Mouse (Mus musculus) CH12.LX (cell line): ENCODE data around the gene Ankib1.

Source experiments
- CTCF ChIP-seq, 2 experiments: IDR thresholded peaks in 1 of 2; conservative IDR thresholded peaks in 1 of 2; 2 replicates each; pipeline ENCODE4 v1.5.1; 2011 to 2012; ENCODE audit warnings: low read depth in 2 of 2, low read length in 2 of 2, improper control_type of control experiment in 1 of 2, inconsistent platforms in 1 of 2, mild to moderate bottlenecking in 1 of 2, moderate library complexity in 1 of 2
- POLR2A ChIP-seq: IDR thresholded peaks from 2 replicates; pipeline ENCODE4 v1.6.1; 2011; ENCODE audit warnings: low read depth, mild to moderate bottlenecking, improper control_type of control experiment, low read length

GRCm38 (mm10) chr5:3650881-3651280 lies 151.8 kb downstream of the Ankib1 start, which contains the start of gene Tmbim7:
- TF ChIP-seq POLR2A: no peak
- no peak for TF ChIP-seq CTCF (conservative IDR thresholded peaks at IDR 0.05 in 1 of 2, IDR thresholded peaks at IDR 0.05 in 1 of 2; ENCODE audit: low read depth in 2 of 2, low read length in 2 of 2)
